Mouse (Mus musculus): ENCODE results near the gene Tmem219. TPM values are rescaled to one million over a fixed set of nuclear protein-coding genes. Genes with fewer than 3 reads are reported as not detected.
"Not testable (repeated sequence)": the region's sequence is repeated elsewhere in the genome, so short reads cannot be mapped to it uniquely, and the experiment has no call there.

Tmem219 gene
- polyA plus RNA-seq, 1 experiment from 2014 or later = 30.8 TPM

GRCm38 (mm10) chr7:126899781-126900180, 22.9 kb downstream of the Tmem219 start:
- ATAC-seq (ENCODE audit: low read depth); H3K36me3 ChIP-seq (ENCODE audit: control insufficient read depth, insufficient read depth, low read length); H3K27me3 ChIP-seq (ENCODE audit: control insufficient read depth, insufficient read depth, low read depth, low read length); H3K4me2 ChIP-seq (ENCODE audit: low read depth, low read length); H3K4me1 ChIP-seq (replicated peaks; ENCODE audit: control insufficient read depth, insufficient read depth, low read length); H3K27ac ChIP-seq (ENCODE audit: low read length); H3K4me3 ChIP-seq (ENCODE audit: low read length); H3K9me3 ChIP-seq (ENCODE audit: control insufficient read depth, low read length); H3K9ac ChIP-seq (ENCODE audit: low read length): not testable (repeated sequence)
- 95% methylated on average over 7 of the region's 9 CpGs for WGBS

DNA sequence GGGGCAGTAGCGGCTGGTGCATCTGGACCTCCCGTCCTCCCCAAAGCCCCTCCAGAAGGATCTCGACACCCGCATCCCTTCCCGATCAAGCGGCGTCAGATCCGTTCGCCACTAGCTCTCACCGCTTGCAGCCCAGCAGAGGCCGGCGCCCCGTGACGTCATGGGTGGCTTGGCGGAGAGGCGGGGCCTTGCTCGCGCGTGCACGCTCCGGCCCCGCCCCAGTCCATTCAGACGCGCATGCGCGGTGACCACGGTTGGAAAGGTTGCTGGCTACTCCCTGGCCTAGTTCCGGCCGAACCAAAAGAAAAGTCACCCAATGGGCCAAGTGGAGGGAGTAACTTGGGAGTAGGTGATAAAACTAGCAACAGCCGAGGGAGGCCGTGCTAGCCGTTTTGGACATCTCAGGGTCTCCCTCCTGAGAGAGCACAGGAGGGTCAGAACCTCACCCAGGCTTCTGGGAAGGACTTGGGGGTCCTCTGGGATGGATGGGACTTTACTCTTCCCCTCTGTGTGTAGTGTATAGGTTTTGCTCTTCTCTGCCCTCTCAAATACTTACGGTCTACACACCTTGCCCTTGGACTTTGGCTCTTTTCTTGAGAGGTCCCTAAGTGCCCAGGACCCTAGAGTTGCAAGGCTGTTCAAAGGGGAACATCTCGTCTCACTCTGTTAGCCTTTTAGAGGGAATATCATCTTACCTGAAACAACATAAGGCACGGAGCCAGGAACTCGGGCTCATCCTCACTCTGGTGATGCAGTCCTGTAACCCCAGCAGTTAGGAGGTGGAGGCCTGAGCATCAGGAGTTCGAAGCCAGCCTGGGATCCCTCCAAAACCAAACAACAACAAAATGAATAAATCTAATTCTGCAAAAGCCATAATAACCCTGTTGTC, 24.4 kb downstream of the Tmem219 start:
- peak overlapping the region; percentile 82 for H3K9ac ChIP-seq (ENCODE audit: low read length)
- H3K9me3 ChIP-seq (ENCODE audit: control insufficient read depth, low read length) = no peaks in the 10 kb centered on the region
- H3K27me3 ChIP-seq (ENCODE audit: control insufficient read depth, insufficient read depth, low read depth, low read length) = no peaks in the 10 kb centered on the region
- H3K36me3 ChIP-seq (ENCODE audit: control insufficient read depth, insufficient read depth, low read length) = no peaks in the 10 kb centered on the region
- peak; percentile 98 for ATAC-seq (ENCODE audit: low read depth)
- H3K4me1 ChIP-seq (replicated peaks; ENCODE audit: control insufficient read depth, insufficient read depth, low read length) = peaks cover 10% of the 10 kb centered on the region; the same call in 1 of the 2 replicates
- H3K4me3 ChIP-seq (ENCODE audit: low read length) = peak overlapping the region; percentile 68
- WGBS = 11% methylated on average over 37 of the region's 37 CpGs
- peak overlapping the region; percentile 65 for H3K27ac ChIP-seq (ENCODE audit: low read length)
- H3K4me2 ChIP-seq (ENCODE audit: low read depth, low read length) = peak overlapping the region; percentile 78

- no peaks in the 10 kb centered on the region for H3K36me3 ChIP-seq (ENCODE audit: control insufficient read depth, insufficient read depth, low read length)
- H3K4me1 ChIP-seq (replicated peaks; ENCODE audit: control insufficient read depth, insufficient read depth, low read length) = peaks cover 10% of the 10 kb centered on the region; the same call in 1 of the 2 replicates
- H3K4me2 ChIP-seq (ENCODE audit: low read depth, low read length) = peak overlapping the region; percentile 78
- peak overlapping the region; percentile 82 for H3K9ac ChIP-seq (ENCODE audit: low read length)
- peak overlapping the region; percentile 65 for H3K27ac ChIP-seq (ENCODE audit: low read length)
- H3K9me3 ChIP-seq (ENCODE audit: control insufficient read depth, low read length) = no peaks in the 10 kb centered on the region
- 16% methylated on average over 14 of the region's 16 CpGs for WGBS
- peak overlapping the region; percentile 68 for H3K4me3 ChIP-seq (ENCODE audit: low read length)
- no peaks in the 10 kb centered on the region for H3K27me3 ChIP-seq (ENCODE audit: control insufficient read depth, insufficient read depth, low read depth, low read length)
- ATAC-seq (ENCODE audit: low read depth) = peak; percentile 5; the same call in 1 of the 2 replicates
Measured at GRCm38 (mm10) chr7:126897390-126898101, 25.2 kb downstream of the Tmem219 start.

DNA sequence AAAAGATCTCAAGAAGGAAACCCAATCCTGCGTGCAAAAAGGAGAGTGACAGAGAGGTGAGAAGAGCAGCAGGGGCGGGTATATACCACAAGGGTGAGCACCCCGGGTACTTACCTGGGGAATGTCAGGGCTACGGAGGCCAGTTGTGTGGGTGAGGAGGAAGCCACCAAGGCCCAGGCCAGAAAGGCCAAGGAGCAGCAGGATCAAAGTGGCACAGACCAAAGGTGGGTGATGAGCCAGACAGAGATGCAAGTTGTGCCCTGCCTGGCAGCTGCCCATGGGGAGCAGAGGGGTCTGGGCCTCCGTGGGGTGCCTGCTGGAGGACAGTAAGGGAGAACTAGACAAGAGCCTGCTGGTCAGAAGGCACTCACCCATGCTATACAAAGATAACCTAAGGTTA, 25.8 kb downstream of the Tmem219 start:
- no peak overlapping the region for H3K4me3 ChIP-seq (ENCODE audit: low read length)
- no peaks in the 10 kb centered on the region for H3K27me3 ChIP-seq (ENCODE audit: control insufficient read depth, insufficient read depth, low read depth, low read length)
- ATAC-seq (ENCODE audit: low read depth) = no peak
- no peaks in the 10 kb centered on the region for H3K9me3 ChIP-seq (ENCODE audit: control insufficient read depth, low read length)
- WGBS = 73% methylated on average over 5 of the region's 5 CpGs
- H3K36me3 ChIP-seq (ENCODE audit: control insufficient read depth, insufficient read depth, low read length) = no peaks in the 10 kb centered on the region
- H3K9ac ChIP-seq (ENCODE audit: low read length) = peak overlapping the region; percentile 82; the same call in 1 of the 2 replicates
- H3K4me2 ChIP-seq (ENCODE audit: low read depth, low read length) = peak overlapping the region; percentile 78
- H3K27ac ChIP-seq (ENCODE audit: low read length) = no peak overlapping the region; the same call in 1 of the 2 replicates
- H3K4me1 ChIP-seq (replicated peaks; ENCODE audit: control insufficient read depth, insufficient read depth, low read length) = peaks cover 10% of the 10 kb centered on the region; the same call in 1 of the 2 replicates

- WGBS = 43% methylated on average over 7 of the region's 7 CpGs
- ATAC-seq (ENCODE audit: low read depth) = no peak
- H3K4me1 ChIP-seq (replicated peaks; ENCODE audit: control insufficient read depth, insufficient read depth, low read length) = peaks cover 3% of the 10 kb centered on the region; the same call in 1 of the 2 replicates
- no peaks in the 10 kb centered on the region for H3K27me3 ChIP-seq (ENCODE audit: control insufficient read depth, insufficient read depth, low read depth, low read length)
- no peak overlapping the region for H3K4me2 ChIP-seq (ENCODE audit: low read depth, low read length)
- H3K4me3 ChIP-seq (ENCODE audit: low read length) = no peak overlapping the region
- H3K9ac ChIP-seq (ENCODE audit: low read length) = no peak overlapping the region
- H3K27ac ChIP-seq (ENCODE audit: low read length) = no peak overlapping the region
- H3K9me3 ChIP-seq (ENCODE audit: control insufficient read depth, low read length) = no peaks in the 10 kb centered on the region
- peaks cover 6% of the 10 kb centered on the region for H3K36me3 ChIP-seq (ENCODE audit: control insufficient read depth, insufficient read depth, low read length)
Measured at GRCm38 (mm10) chr7:126888852-126889251, 33.9 kb downstream of the Tmem219 start.

- 61% methylated on average over 5 of the region's 5 CpGs for WGBS
Measured at GRCm38 (mm10) chr7:126887281-126887680, 35.4 kb downstream of the Tmem219 start.

DNA sequence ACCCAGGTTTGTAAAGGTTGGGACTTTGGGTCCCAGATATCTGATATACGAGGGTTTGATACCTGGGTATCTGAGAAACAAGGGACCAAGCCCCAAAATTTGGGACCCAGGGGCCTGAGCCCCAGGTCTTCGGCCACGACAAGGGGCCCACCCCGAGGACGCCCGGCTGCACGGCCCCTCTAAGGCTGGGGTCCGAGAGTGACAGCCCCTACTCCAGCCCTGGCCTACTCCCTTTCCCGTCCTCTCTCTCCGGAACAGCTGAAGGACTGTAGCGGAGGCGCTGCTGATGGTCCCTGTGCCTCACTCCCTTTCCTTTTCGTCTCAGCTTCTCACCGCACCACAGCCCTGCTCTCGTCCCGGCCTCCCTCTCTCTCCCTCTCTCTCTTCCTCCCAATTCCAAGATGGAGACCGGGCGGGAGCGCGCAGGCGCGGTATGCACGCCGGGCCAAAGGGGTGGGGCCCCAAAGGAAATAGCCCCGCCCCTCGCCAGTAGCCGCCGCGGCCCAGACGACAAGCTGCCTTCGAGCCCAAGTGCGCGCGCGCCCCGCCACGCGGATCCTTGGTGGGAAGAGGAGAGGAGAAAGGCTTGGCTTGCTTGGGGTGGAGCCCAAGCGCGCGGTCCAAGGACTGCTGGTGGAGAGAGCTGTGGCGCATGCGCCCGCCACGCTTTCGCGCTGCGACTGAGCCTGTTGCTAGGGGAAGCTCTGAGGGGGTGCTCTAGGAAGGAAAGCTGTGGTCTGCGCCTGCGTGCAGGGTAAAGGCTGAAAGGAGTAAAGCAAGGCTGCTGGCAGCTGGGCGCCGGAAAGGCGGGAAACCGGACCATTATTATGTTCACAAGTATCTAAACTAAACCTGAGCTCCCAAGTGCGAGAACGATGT, 38.2 kb downstream of the Tmem219 start, which contains the start of gene Taok2:
Taok2 (minus strand) TSS at position 418 of the 879 bp plus-strand sequence.
- H3K9me3 ChIP-seq (ENCODE audit: control insufficient read depth, low read length) = no peaks in the 10 kb centered on the region
- H3K27ac ChIP-seq (ENCODE audit: low read length) = peak within 1 kb of the TSS; percentile 95
- peak within 1 kb of the TSS; percentile 88 for H3K9ac ChIP-seq (ENCODE audit: low read length)
- H3K4me3 ChIP-seq (ENCODE audit: low read length) = peak within 1 kb of the TSS; percentile 76
- peaks cover 4% of the 10 kb centered on the region for H3K36me3 ChIP-seq (ENCODE audit: control insufficient read depth, insufficient read depth, low read length)
- WGBS = under 1% methylated on average over 54 of the region's 56 CpGs
- H3K27me3 ChIP-seq (ENCODE audit: control insufficient read depth, insufficient read depth, low read depth, low read length) = no peaks in the 10 kb centered on the region
- peak; percentile 98 for ATAC-seq (ENCODE audit: low read depth)
- peaks cover 19% of the 10 kb centered on the region for H3K4me1 ChIP-seq (replicated peaks; ENCODE audit: control insufficient read depth, insufficient read depth, low read length)
- H3K4me2 ChIP-seq (ENCODE audit: low read depth, low read length) = peak within 1 kb of the TSS; percentile 65

More at GRCm38 (mm10) chr7:126887281-126887680, 35.4 kb downstream of the Tmem219 start:
- Histone ChIP-seq H3K4me3 (ENCODE audit: low read length) (no peak overlapping the region), H3K27ac (ENCODE audit: low read length) (no peak overlapping the region), H3K36me3 (ENCODE audit: control insufficient read depth, insufficient read depth, low read length) (peaks cover 6% of the 10 kb centered on the region), H3K27me3 (ENCODE audit: control insufficient read depth, insufficient read depth, low read depth, low read length) (no peaks in the 10 kb centered on the region), H3K9me3 (ENCODE audit: control insufficient read depth, low read length) (no peaks in the 10 kb centered on the region), H3K9ac (ENCODE audit: low read length) (no peak overlapping the region), H3K4me1 (replicated peaks; ENCODE audit: control insufficient read depth, insufficient read depth, low read length) (peaks cover 12% of the 10 kb centered on the region; the same call in 1 of the 2 replicates), H3K4me2 (ENCODE audit: low read depth, low read length) (no peak overlapping the region)
- no peak for ATAC-seq (ENCODE audit: low read depth)

GRCm38 (mm10) chr7:126883731-126884181, 39.0 kb downstream of the Tmem219 start:
- 1% methylated on average over 14 of the region's 15 CpGs for WGBS
- Histone ChIP-seq H3K4me1 (replicated peaks; ENCODE audit: control insufficient read depth, insufficient read depth, low read length) (peaks cover 19% of the 10 kb centered on the region), H3K9ac (ENCODE audit: low read length) (peak overlapping the region; percentile 88), H3K9me3 (ENCODE audit: control insufficient read depth, low read length) (no peaks in the 10 kb centered on the region), H3K27ac (ENCODE audit: low read length) (peak overlapping the region; percentile 95), H3K36me3 (ENCODE audit: control insufficient read depth, insufficient read depth, low read length) (peaks cover 12% of the 10 kb centered on the region), H3K4me2 (ENCODE audit: low read depth, low read length) (peak overlapping the region; percentile 65), H3K4me3 (ENCODE audit: low read length) (peak overlapping the region; percentile 76), H3K27me3 (ENCODE audit: control insufficient read depth, insufficient read depth, low read depth, low read length) (no peaks in the 10 kb centered on the region)
- no peak for ATAC-seq (ENCODE audit: low read depth)
